Mouse (Mus musculus) neural tube, embryonic 11.5 days (tissue): ENCODE measurements around the gene Il34. TPM values are rescaled to one million over a fixed set of nuclear protein-coding genes. Genes with fewer than 3 reads are reported as not detected.
A peak's percentile ranks its signal among the peaks of the same experiment; 100 is the strongest.

Experiments used
- ATAC-seq: fragments of 200-750 bp; cut with Nextera tagmentation; 2 replicates; pipeline ENCODE4 v1.8.0; 2017; ENCODE audit warnings: moderate number of reproducible peaks, mild to moderate bottlenecking, moderate TSS enrichment, moderate library complexity; ENCODE audit not compliant: insufficient read depth, low FRiP score, low TSS enrichment
- DNase-seq: peaks from one replicate; pipeline ENCODE4 v3.0.0-alpha.2; 2015; ENCODE audit warnings: low spot score
- H3K27ac ChIP-seq: fragments of 300-500 bp; sonication (generic); 2 replicates; pipeline ENCODE4 v1.5.1; 2014; ENCODE audit warnings: low read depth, mild to moderate bottlenecking, low read length
- H3K27me3 ChIP-seq: fragments of 300-500 bp; sonication (generic); 2 replicates; pipeline ENCODE4 v1.6.1; 2014; ENCODE audit warnings: mild to moderate bottlenecking, low read length, mixed read lengths; ENCODE audit not compliant: control insufficient read depth, insufficient read depth
- H3K36me3 ChIP-seq: fragments of 300-500 bp; sonication (generic); 2 replicates; pipeline ENCODE4 v1.6.1; 2014; ENCODE audit warnings: mild to moderate bottlenecking, low read length, moderate library complexity, mixed read lengths; ENCODE audit not compliant: control insufficient read depth, insufficient read depth
- H3K4me1 ChIP-seq: fragments of 300-500 bp; sonication (generic); 2 replicates; pipeline ENCODE4 v1.6.1; 2014; ENCODE audit warnings: low read length, mixed read lengths; ENCODE audit not compliant: control insufficient read depth, insufficient read depth
- H3K4me2 ChIP-seq: fragments of 300-500 bp; sonication (generic); 2 replicates; pipeline ENCODE4 v1.6.1; 2014; ENCODE audit warnings: low read depth, mild to moderate bottlenecking, moderate library complexity
- H3K4me3 ChIP-seq: fragments of 300-500 bp; sonication (generic); 2 replicates; pipeline ENCODE4 v1.5.1; 2014; ENCODE audit warnings: low read depth, low read length
- H3K9ac ChIP-seq: fragments of 300-500 bp; sonication (generic); 2 replicates; pipeline ENCODE4 v1.6.1; 2014; ENCODE audit warnings: mild to moderate bottlenecking, low read length
- H3K9me3 ChIP-seq: fragments of 300-500 bp; sonication (generic); 2 replicates; pipeline ENCODE4 v1.6.1; 2016; ENCODE audit warnings: low read length; ENCODE audit not compliant: control insufficient read depth
- WGBS: fragments of 180-500 bp; shearing (Covaris S2); extraction: QIAGEN DNeasy Blood & Tissue Kit; methylation state at CpG from one replicate; pipeline ENCODE4 v1.1.7; 2014; 5-methylcytosine and 5-hydroxymethylcytosine counted together
- polyA plus RNA-seq: library from polyadenylated mRNA; unstranded; fragments of >200 nt; fragmentation: Nextera tagmentation; extraction: Ambion mirVana; gene quantifications from 2 replicates; pipeline ENCODE4 v1.2.1, GENCODE M21; 2014

The Il34 gene
- polyA plus RNA-seq, 1 experiment from 2014 or later = not detected

DNA sequence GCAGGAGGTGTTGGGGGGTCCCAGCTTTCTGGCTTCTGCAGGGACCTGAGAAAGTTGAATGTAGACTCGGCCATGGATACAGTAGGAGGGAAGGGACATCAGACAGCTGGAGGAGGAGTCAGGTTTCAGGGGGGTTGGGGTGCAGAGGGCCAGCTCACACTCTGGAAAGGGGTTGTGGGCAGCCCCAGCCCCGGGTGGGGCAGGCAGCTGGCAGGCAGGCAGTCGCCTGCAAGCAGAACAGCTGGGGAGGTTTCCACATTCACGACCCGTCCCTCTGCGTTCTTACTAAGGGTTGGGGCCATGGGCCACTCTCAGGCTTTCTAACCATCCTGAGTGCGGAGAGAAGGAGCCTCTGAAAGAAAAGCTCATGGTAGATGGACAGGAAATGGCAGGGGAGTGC lies 88.6 kb downstream of the Il34 start:
- Histone ChIP-seq H3K36me3 (no peaks in the 10 kb centered on the region; the same call in 1 of the 2 replicates), H3K4me3 (no peak overlapping the region), H3K9ac (no peak overlapping the region), H3K4me1 (peaks cover 26% of the 10 kb centered on the region), H3K9me3 (no peaks in the 10 kb centered on the region), H3K27me3 (no peaks in the 10 kb centered on the region), H3K27ac (no peak overlapping the region), H3K4me2 (no peak overlapping the region)
- 57% methylated on average over 7 of the region's 7 CpGs for WGBS
- ATAC-seq (no peak), DNase-seq (no peak)

- H3K4me3 ChIP-seq = no peak overlapping the region
- DNase-seq = no peak
- no peaks in the 10 kb centered on the region for H3K27me3 ChIP-seq
- no peaks in the 10 kb centered on the region for H3K9me3 ChIP-seq
- H3K27ac ChIP-seq = 0 out of 2 replicates have a peak overlapping the region, but pooled peaks have one; percentile 23
- H3K4me2 ChIP-seq = no peak overlapping the region
- H3K9ac ChIP-seq = 0 out of 2 replicates have a peak overlapping the region, but pooled peaks have one; percentile 10
- ATAC-seq = no peak
- WGBS = 70% methylated on average over 4 of the region's 4 CpGs
- no peaks in the 10 kb centered on the region; the same call in 1 of the 2 replicates for H3K36me3 ChIP-seq
- H3K4me1 ChIP-seq = peaks cover 26% of the 10 kb centered on the region
Measured at GRCm38 (mm10) chr8:110716075-110716474, 89.6 kb downstream of the Il34 start.

DNA sequence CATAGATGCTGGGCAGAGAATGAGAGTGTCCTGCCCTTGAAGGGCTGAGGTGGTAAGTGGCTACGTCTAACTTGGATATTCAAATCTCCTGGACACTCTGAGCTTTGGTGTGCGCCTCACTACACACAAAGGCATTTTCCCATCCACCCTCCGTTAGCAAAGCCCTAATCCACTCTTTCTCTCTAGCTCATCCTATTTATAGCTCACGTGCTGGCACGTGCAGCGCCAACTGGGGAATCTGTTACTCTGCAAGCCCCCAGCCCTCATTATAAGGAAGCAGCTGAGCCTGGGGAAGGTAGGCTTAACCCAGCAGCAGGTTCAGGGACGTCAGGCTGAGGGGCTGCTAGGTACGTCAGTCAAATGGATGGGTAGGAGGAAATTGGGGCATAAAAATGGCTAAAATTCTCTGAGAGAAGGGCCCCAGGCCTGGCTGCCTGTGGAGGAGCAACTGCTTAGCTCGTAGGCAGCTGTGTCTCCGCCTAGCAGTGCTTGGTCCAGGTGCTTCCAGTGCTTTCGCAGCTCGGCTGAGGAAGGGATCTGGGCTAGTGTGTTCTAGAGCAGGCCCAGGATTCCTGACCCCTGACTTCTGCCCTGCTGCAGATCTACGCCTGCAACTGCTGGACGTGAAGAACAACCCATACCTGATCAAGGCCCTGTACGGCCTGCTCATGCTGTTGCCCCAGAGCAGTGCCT lies 90.8 kb downstream of the Il34 start:
- ATAC-seq (no peak), DNase-seq (no peak)
- no peak overlapping the region for H3K9ac ChIP-seq
- no peak overlapping the region for H3K27ac ChIP-seq
- no peaks in the 10 kb centered on the region for H3K9me3 ChIP-seq
- H3K4me2 ChIP-seq = no peak overlapping the region
- H3K36me3 ChIP-seq = no peaks in the 10 kb centered on the region; the same call in 1 of the 2 replicates
- H3K27me3 ChIP-seq = no peaks in the 10 kb centered on the region
- WGBS = 85% methylated on average over 15 of the region's 15 CpGs
- no peak overlapping the region for H3K4me3 ChIP-seq
- peaks cover 18% of the 10 kb centered on the region for H3K4me1 ChIP-seq

GRCm38 (mm10) chr8:110713073-110713472 lies 92.7 kb downstream of the Il34 start:
- no peaks in the 10 kb centered on the region for H3K27me3 ChIP-seq
- H3K27ac ChIP-seq = no peak overlapping the region
- no peak overlapping the region for H3K4me2 ChIP-seq
- ATAC-seq (no peak), DNase-seq (no peak)
- WGBS = 96% methylated on average over 7 of the region's 7 CpGs
- H3K36me3 ChIP-seq = no peaks in the 10 kb centered on the region; the same call in 1 of the 2 replicates
- H3K4me3 ChIP-seq = no peak overlapping the region
- H3K9ac ChIP-seq = no peak overlapping the region
- peaks cover 11% of the 10 kb centered on the region; the same call in 1 of the 2 replicates for H3K4me1 ChIP-seq
- H3K9me3 ChIP-seq = no peaks in the 10 kb centered on the region

- Histone ChIP-seq H3K27ac (no peak overlapping the region), H3K27me3 (no peaks in the 10 kb centered on the region), H3K9me3 (no peaks in the 10 kb centered on the region), H3K4me3 (no peak overlapping the region), H3K36me3 (no peaks in the 10 kb centered on the region; the same call in 1 of the 2 replicates), H3K4me2 (no peak overlapping the region), H3K4me1 (peaks cover 6% of the 10 kb centered on the region; the same call in 1 of the 2 replicates), H3K9ac (no peak overlapping the region)
- WGBS = 80% methylated on average over 13 of the region's 13 CpGs
- no peak for DNase-seq
- no peak for ATAC-seq
Measured at GRCm38 (mm10) chr8:110711271-110711934, 94.3 kb downstream of the Il34 start.

GRCm38 (mm10) chr8:110710593-110710992 lies 95.1 kb downstream of the Il34 start:
- ATAC-seq = no peak
- no peak overlapping the region for H3K4me3 ChIP-seq
- H3K4me2 ChIP-seq = no peak overlapping the region
- no peaks in the 10 kb centered on the region for H3K4me1 ChIP-seq
- WGBS = 59% methylated on average over 3 of the region's 3 CpGs
- no peaks in the 10 kb centered on the region for H3K27me3 ChIP-seq
- H3K36me3 ChIP-seq = no peaks in the 10 kb centered on the region; the same call in 1 of the 2 replicates
- no peaks in the 10 kb centered on the region for H3K9me3 ChIP-seq
- DNase-seq = no peak
- H3K27ac ChIP-seq = no peak overlapping the region
- H3K9ac ChIP-seq = no peak overlapping the region

- WGBS = 84% methylated on average over 11 of the region's 11 CpGs
- no peak overlapping the region for H3K27ac ChIP-seq
- no peaks in the 10 kb centered on the region; the same call in 1 of the 2 replicates for H3K36me3 ChIP-seq
- no peak for ATAC-seq
- no peak overlapping the region for H3K4me3 ChIP-seq
- no peak for DNase-seq
- no peaks in the 10 kb centered on the region for H3K4me1 ChIP-seq
- H3K9me3 ChIP-seq = no peaks in the 10 kb centered on the region
- H3K9ac ChIP-seq = no peak overlapping the region
- no peak overlapping the region for H3K4me2 ChIP-seq
- no peaks in the 10 kb centered on the region for H3K27me3 ChIP-seq
Measured at GRCm38 (mm10) chr8:110708429-110708828, 97.3 kb downstream of the Il34 start.

DNA sequence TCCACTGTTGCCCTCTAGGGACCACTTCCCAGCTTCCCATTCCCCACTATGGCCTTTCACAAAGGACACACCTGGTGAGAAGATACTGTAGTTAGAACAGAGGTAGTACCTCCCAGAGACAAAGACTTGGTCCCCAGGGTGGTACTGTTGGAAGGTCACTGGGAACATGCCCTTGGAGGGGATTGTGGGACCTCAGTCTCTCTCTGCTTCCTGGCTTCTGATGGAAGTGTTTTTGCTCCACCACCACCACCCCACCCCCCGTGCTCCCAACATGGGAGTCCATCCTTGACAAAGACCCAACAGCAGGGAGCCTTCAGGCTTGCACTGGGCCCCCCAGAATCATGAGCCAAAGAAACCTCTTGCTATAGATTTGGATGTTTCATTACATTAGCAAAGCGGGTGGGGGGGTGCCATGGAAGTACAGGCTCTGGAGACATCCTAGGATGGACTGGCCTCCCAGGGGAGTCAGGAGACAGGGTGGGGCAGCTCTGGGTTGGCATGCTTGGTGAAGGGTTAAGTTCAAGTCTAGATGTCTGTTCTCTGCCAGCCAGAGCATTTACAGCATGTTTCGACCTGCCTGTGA lies 99.3 kb downstream of the Il34 start:
- H3K36me3 ChIP-seq = no peaks in the 10 kb centered on the region; the same call in 1 of the 2 replicates
- no peak for ATAC-seq
- no peak overlapping the region for H3K9ac ChIP-seq
- no peak for DNase-seq
- no peak overlapping the region for H3K4me3 ChIP-seq
- no peaks in the 10 kb centered on the region for H3K27me3 ChIP-seq
- no peak overlapping the region for H3K4me2 ChIP-seq
- no peak overlapping the region for H3K27ac ChIP-seq
- H3K9me3 ChIP-seq = no peaks in the 10 kb centered on the region
- H3K4me1 ChIP-seq = peaks cover 2% of the 10 kb centered on the region; the same call in 1 of the 2 replicates
- WGBS = 97% methylated on average over 3 of the region's 3 CpGs
